ENCODE assay signal across 21 mouse cellular contexts in the genomic region with DNA sequence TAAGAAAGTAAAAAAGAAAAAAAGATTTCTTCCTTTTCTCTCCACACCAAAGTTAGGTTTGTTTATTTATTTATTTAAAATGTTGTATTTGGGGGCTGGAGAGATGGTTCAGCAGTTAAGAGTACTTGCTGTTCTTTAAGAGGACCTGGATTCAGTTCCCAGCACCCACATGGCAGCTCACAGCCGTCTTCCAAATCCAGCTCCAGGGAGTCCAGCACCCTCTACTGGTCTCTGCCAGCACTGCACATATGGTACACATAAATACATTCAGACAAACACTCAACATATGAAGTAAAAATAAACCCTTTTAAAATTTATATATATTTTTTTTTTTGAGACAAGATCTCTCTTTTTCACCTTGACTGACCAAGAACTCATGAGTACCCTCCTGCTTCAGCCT. TPM values are rescaled to one million over a fixed set of nuclear protein-coding genes. Genes with fewer than 3 reads are reported as not detected.
DNase-seq lines count a peak whose midpoint lies in the region; ATAC-seq and TF ChIP-seq lines count a peak whose summit lies in the region.
"Had no signal": no experiment of that assay in that cellular context is flagged by ENCODE, and none has a peak within 500 bp of the region (broad histone marks: within the 10 kb centered on the region; RNA-seq: fewer than 3 reads in every experiment).

No protein-coding gene starts in this region.

- ATAC-seq in intestine, postnatal 0 days = no peak
- ATAC-seq in intestine, embryonic 16.5 days = no peak
- no peak for ATAC-seq in midbrain, postnatal 0 days (ENCODE audit: low FRiP score)
- no peak for ATAC-seq in midbrain, embryonic 11.5 days (ENCODE audit: low FRiP score)
- ATAC-seq: forebrain, embryonic 16.5 days; inflammation-experienced regulatory T-cells, adult 6 months; midbrain, embryonic 16.5 days had no signal

- peak; percentile 8; the same call in 1 of the 2 replicates for TF ChIP-seq RAD21 in MEL (IDR thresholded peaks at IDR 0.05; ENCODE audit: low read depth, low read length)

- no peak for TF ChIP-seq EP300 in MEL (IDR thresholded peaks at IDR 0.05; ENCODE audit: low read depth in 1 of 2, low read length in 2 of 2)

- TF ChIP-seq CTCF in intestine, postnatal 0 days (IDR thresholded peaks at IDR 0.05; ENCODE audit: low read depth) = peak; percentile 44
- TF ChIP-seq CTCF in midbrain, postnatal 0 days (IDR thresholded peaks at IDR 0.05) = peak; percentile 31
- peak; percentile 33 to 47 (median 42) for TF ChIP-seq CTCF in MEL (IDR thresholded peaks at IDR 0.05 in 2 of 3, conservative IDR thresholded peaks at IDR 0.05 in 1 of 3; ENCODE audit: control insufficient read depth in 1 of 3, insufficient read depth in 1 of 3, low read depth in 2 of 3, low read length in 3 of 3, poor library complexity in 1 of 3, severe bottlenecking in 1 of 3)

- no peak overlapping the region for H3K27ac ChIP-seq in intestine, postnatal 0 days (ENCODE audit: low read depth, low read length)
- no peak overlapping the region for H3K27ac ChIP-seq in intestine, embryonic 16.5 days (ENCODE audit: low read length)
- no peak overlapping the region for H3K27ac ChIP-seq in midbrain, postnatal 0 days (ENCODE audit: low read depth, low read length)
- H3K27ac ChIP-seq in midbrain, embryonic 11.5 days (ENCODE audit: low read depth, low read length) = no peak overlapping the region
- no peak overlapping the region for H3K27ac ChIP-seq in MEL (ENCODE audit: control insufficient read depth, low read depth, low read length)
- H3K27ac ChIP-seq: limb, embryonic 12.5 days; neural tube, embryonic 12.5 days had no signal

- peaks cover 30% of the 10 kb centered on the region for H3K36me3 ChIP-seq in intestine, postnatal 0 days (ENCODE audit: control insufficient read depth, insufficient read depth)
- peaks cover 5% of the 10 kb centered on the region; the same call in 1 of the 2 replicates for H3K36me3 ChIP-seq in intestine, embryonic 16.5 days (ENCODE audit: control insufficient read depth, insufficient read depth, low read length)
- peaks cover 40% of the 10 kb centered on the region for H3K36me3 ChIP-seq in midbrain, postnatal 0 days (ENCODE audit: insufficient read depth, low read length)
- H3K36me3 ChIP-seq in midbrain, embryonic 11.5 days (ENCODE audit: control insufficient read depth, insufficient read depth, low read length) = peaks cover 7% of the 10 kb centered on the region
- peaks cover 0 to 5% of the 10 kb centered on the region in 2 experiments; a peak in 2 of 4 replicates for H3K36me3 ChIP-seq in MEL (ENCODE audit: control insufficient read depth in 1 of 2, insufficient read depth in 2 of 2, low read length in 2 of 2)

- no peak for TF ChIP-seq POLR2A in MEL (IDR thresholded peaks at IDR 0.05; ENCODE audit: control insufficient read depth in 1 of 2, insufficient read depth in 1 of 2, low read depth in 1 of 2, low read length in 2 of 2, poor library complexity in 1 of 2)

- H3K79me2 ChIP-seq in MEL (ENCODE audit: control insufficient read depth, insufficient read depth, low read length, poor library complexity) = no peaks in the 10 kb centered on the region

- WGBS in intestine, postnatal 0 days = 94% methylated on average over 1 of the region's 1 CpGs
- WGBS in intestine, embryonic 16.5 days = 89% methylated on average over 1 of the region's 1 CpGs
- WGBS in midbrain, postnatal 0 days = 96% methylated on average over 1 of the region's 1 CpGs
- 98% methylated on average over 1 of the region's 1 CpGs for WGBS in midbrain, embryonic 11.5 days

- H3K4me2 ChIP-seq in intestine, postnatal 0 days (replicated peaks; ENCODE audit: low read depth) = no peak overlapping the region
- H3K4me2 ChIP-seq in intestine, embryonic 16.5 days (ENCODE audit: low read depth, low read length) = no peak overlapping the region
- H3K4me2 ChIP-seq in midbrain, postnatal 0 days (ENCODE audit: low read depth, low read length, poor library complexity, severe bottlenecking) = no peak overlapping the region
- no peak overlapping the region for H3K4me2 ChIP-seq in midbrain, embryonic 11.5 days
- H3K4me2 ChIP-seq: limb, embryonic 12.5 days; neural tube, embryonic 12.5 days had no signal

- no peaks in the 10 kb centered on the region for H3K4me1 ChIP-seq in intestine, postnatal 0 days (replicated peaks; ENCODE audit: control insufficient read depth, insufficient read depth, low read length)
- H3K4me1 ChIP-seq in intestine, embryonic 16.5 days (ENCODE audit: control insufficient read depth, insufficient read depth, low read length) = no peaks in the 10 kb centered on the region
- H3K4me1 ChIP-seq in midbrain, postnatal 0 days (ENCODE audit: insufficient read depth, low read length) = no peaks in the 10 kb centered on the region
- no peaks in the 10 kb centered on the region for H3K4me1 ChIP-seq in midbrain, embryonic 11.5 days (ENCODE audit: control insufficient read depth, insufficient read depth, low read length)
- peaks cover 0 to 7% of the 10 kb centered on the region in 2 experiments; a peak in 2 of 4 replicates for H3K4me1 ChIP-seq in MEL (ENCODE audit: control insufficient read depth in 1 of 2, insufficient read depth in 2 of 2, low read length in 2 of 2)
- H3K4me1 ChIP-seq: limb, embryonic 12.5 days; neural tube, embryonic 12.5 days had no signal

- DNase-seq in midbrain, postnatal 0 days (ENCODE audit: low spot score) = no peak
- no peak for DNase-seq in midbrain, embryonic 11.5 days (ENCODE audit: low spot score, missing footprints)
- DNase-seq in MEL (ENCODE audit: low read depth, low spot score) = peak; percentile 40
- peak; percentile 57 for DNase-seq in naive thymus-derived CD4-positive, alpha-beta T cell, adult 2 months (ENCODE audit: low read depth)
- DNase-seq in adrenal gland, postnatal 4 days (ENCODE audit: low spot score in 2 of 2) = no peak
- no peak for DNase-seq in layer of hippocampus, adult 9-11 months
- DNase-seq: adrenal gland, postnatal 14 days; cerebellum, postnatal 25 days; heart, postnatal 14 days; kidney, postnatal 14 days; lung, adult 18-20 months; right cerebral cortex, postnatal 14 days had no signal

- no peaks in the 10 kb centered on the region for H3K27me3 ChIP-seq in intestine, postnatal 0 days (replicated peaks; ENCODE audit: control insufficient read depth, insufficient read depth, low read length)
- H3K27me3 ChIP-seq in intestine, embryonic 16.5 days (replicated peaks; ENCODE audit: control insufficient read depth, insufficient read depth, low read length) = no peaks in the 10 kb centered on the region
- no peaks in the 10 kb centered on the region for H3K27me3 ChIP-seq in midbrain, postnatal 0 days (ENCODE audit: insufficient read depth, low read length)
- no peaks in the 10 kb centered on the region for H3K27me3 ChIP-seq in midbrain, embryonic 11.5 days (ENCODE audit: control insufficient read depth, insufficient read depth, low read length)
- no peaks in the 10 kb centered on the region for H3K27me3 ChIP-seq in MEL (ENCODE audit: control insufficient read depth in 1 of 2, insufficient read depth in 2 of 2, low read length in 2 of 2)
- H3K27me3 ChIP-seq: CH12.LX; limb, embryonic 12.5 days; neural tube, embryonic 12.5 days had no signal

- H3K9ac ChIP-seq in intestine, postnatal 0 days (ENCODE audit: low read depth, low read length) = no peak overlapping the region
- H3K9ac ChIP-seq in intestine, embryonic 16.5 days (ENCODE audit: low read depth, low read length) = no peak overlapping the region
- H3K9ac ChIP-seq in midbrain, postnatal 0 days (replicated peaks; ENCODE audit: low read length, poor library complexity, severe bottlenecking) = no peak overlapping the region
- H3K9ac ChIP-seq in midbrain, embryonic 11.5 days (ENCODE audit: low read length) = no peak overlapping the region
- no peak overlapping the region for H3K9ac ChIP-seq in MEL (ENCODE audit: control insufficient read depth, low read depth, low read length, poor library complexity, severe bottlenecking)
- H3K9ac ChIP-seq: limb, embryonic 12.5 days; neural tube, embryonic 12.5 days had no signal

- no peak overlapping the region for H3K4me3 ChIP-seq in intestine, postnatal 0 days (ENCODE audit: low read depth, low read length)
- no peak overlapping the region for H3K4me3 ChIP-seq in intestine, embryonic 16.5 days (ENCODE audit: low read length)
- H3K4me3 ChIP-seq in midbrain, postnatal 0 days (ENCODE audit: low read depth, low read length) = no peak overlapping the region
- H3K4me3 ChIP-seq in midbrain, embryonic 11.5 days (ENCODE audit: low read depth, low read length) = no peak overlapping the region
- no peak overlapping the region for H3K4me3 ChIP-seq in MEL (ENCODE audit: control insufficient read depth in 1 of 2, insufficient read depth in 1 of 2, low read depth in 2 of 2, low read length in 2 of 2)
- H3K4me3 ChIP-seq: erythroblast, embryonic 14.5 days; limb, embryonic 12.5 days; neural tube, embryonic 12.5 days had no signal

- no peaks in the 10 kb centered on the region for H3K9me3 ChIP-seq in intestine, postnatal 0 days (ENCODE audit: control insufficient read depth)
- no peaks in the 10 kb centered on the region for H3K9me3 ChIP-seq in intestine, embryonic 16.5 days (ENCODE audit: control insufficient read depth, low read length)
- H3K9me3 ChIP-seq in midbrain, postnatal 0 days (ENCODE audit: low read length) = no peaks in the 10 kb centered on the region
- no peaks in the 10 kb centered on the region for H3K9me3 ChIP-seq in midbrain, embryonic 11.5 days (ENCODE audit: control insufficient read depth, low read length)
- no peaks in the 10 kb centered on the region for H3K9me3 ChIP-seq in MEL (replicated peaks; ENCODE audit: insufficient read depth, low read length)
- H3K9me3 ChIP-seq: neural tube, embryonic 12.5 days had no signal

RNA-seq across cellular contexts. Expression of a gene that starts 6.1 kb away (rescaled TPM):
- 22.3 and 23.0 TPM in 2 replicates for polyA plus RNA-seq in intestine, postnatal 0 days (2015; fragmentation: Nextera tagmentation; extraction: Ambion mirVana)
- 26.1 and 29.3 TPM in 2 replicates for polyA plus RNA-seq in intestine, embryonic 16.5 days (2015; fragmentation: Nextera tagmentation; extraction: Ambion mirVana)
- 29.9 and 34.7 TPM in 2 replicates for total RNA-seq in midbrain, postnatal 0 days (2014; rRNA removed)
- polyA plus RNA-seq in midbrain, postnatal 0 days (2015; fragmentation: Nextera tagmentation; extraction: Ambion mirVana) = 54.3 and 57.3 TPM in 2 replicates
- polyA plus RNA-seq in midbrain, embryonic 11.5 days (2014; fragmentation: Nextera tagmentation; extraction: Ambion mirVana) = 51.7 and 56.5 TPM in 2 replicates
- 7.1 and 7.3 TPM in 2 replicates for total RNA-seq in MEL (2012; rRNA removed)
- 1 to 10 TPM in 1 of 2 experiments, not detected in 1; 8.7 TPM for polyA plus RNA-seq in MEL (2012; ENCODE audit: insufficient read depth in 1 of 2, insufficient read length in 2 of 2, low read depth in 1 of 2, low replicate concordance in 2 of 2, missing spikeins in 1 of 2)
- 10 to 100 TPM; 14.5 to 16.2 TPM for total RNA-seq in adrenal gland, postnatal 4 days (2021)

RNA-seq across cellular contexts. Expression of a gene that starts 6.2 kb away (rescaled TPM):
- 68.1 and 71.6 TPM in 2 replicates for polyA plus RNA-seq in intestine, postnatal 0 days (2015; fragmentation: Nextera tagmentation; extraction: Ambion mirVana)
- polyA plus RNA-seq in intestine, embryonic 16.5 days (2015; fragmentation: Nextera tagmentation; extraction: Ambion mirVana) = 108 and 109 TPM in 2 replicates
- 38.8 and 53.2 TPM in 2 replicates for total RNA-seq in midbrain, postnatal 0 days (2014; rRNA removed)
- polyA plus RNA-seq in midbrain, postnatal 0 days (2015; fragmentation: Nextera tagmentation; extraction: Ambion mirVana) = 90.4 and 91.3 TPM in 2 replicates
- 150 and 153 TPM in 2 replicates for polyA plus RNA-seq in midbrain, embryonic 11.5 days (2014; fragmentation: Nextera tagmentation; extraction: Ambion mirVana)
- total RNA-seq in MEL (2012; rRNA removed) = 22.3 and 24.0 TPM in 2 replicates
- polyA plus RNA-seq in MEL (2012; ENCODE audit: insufficient read depth in 1 of 2, insufficient read length in 2 of 2, low read depth in 1 of 2, low replicate concordance in 2 of 2, missing spikeins in 1 of 2) = 10 to 100 TPM in 1 of 2 experiments, not detected in 1; 29.5 TPM
- 10 to 100 TPM; 39.0 to 39.2 TPM for total RNA-seq in adrenal gland, postnatal 4 days (2021)

RNA-seq across cellular contexts. Expression of a gene that starts 26.6 kb away (rescaled TPM):
- polyA plus RNA-seq in intestine, postnatal 0 days (2015; fragmentation: Nextera tagmentation; extraction: Ambion mirVana) = 23.4 and 25.6 TPM in 2 replicates
- 34.5 and 34.6 TPM in 2 replicates for polyA plus RNA-seq in intestine, embryonic 16.5 days (2015; fragmentation: Nextera tagmentation; extraction: Ambion mirVana)
- total RNA-seq in midbrain, postnatal 0 days (2014; rRNA removed) = 35.3 and 37.1 TPM in 2 replicates
- polyA plus RNA-seq in midbrain, postnatal 0 days (2015; fragmentation: Nextera tagmentation; extraction: Ambion mirVana) = 23.0 and 26.0 TPM in 2 replicates
- 49.6 and 59.6 TPM in 2 replicates for polyA plus RNA-seq in midbrain, embryonic 11.5 days (2014; fragmentation: Nextera tagmentation; extraction: Ambion mirVana)
- 23.0 and 23.4 TPM in 2 replicates for total RNA-seq in MEL (2012; rRNA removed)
- polyA plus RNA-seq in MEL (2012; ENCODE audit: insufficient read depth in 1 of 2, insufficient read length in 2 of 2, low read depth in 1 of 2, low replicate concordance in 2 of 2, missing spikeins in 1 of 2) = 10 to 100 TPM; 34.1 to 67.2 TPM
- total RNA-seq in adrenal gland, postnatal 4 days (2021) = 10 to 100 TPM; 54.8 to 57.8 TPM

RNA-seq across cellular contexts. Expression of a gene that starts 59.7 kb away (rescaled TPM):
- 4.7 and 4.8 TPM in 2 replicates for polyA plus RNA-seq in intestine, postnatal 0 days (2015; fragmentation: Nextera tagmentation; extraction: Ambion mirVana)
- polyA plus RNA-seq in intestine, embryonic 16.5 days (2015; fragmentation: Nextera tagmentation; extraction: Ambion mirVana) = 13.1 and 13.3 TPM in 2 replicates
- 9.9 and 11.3 TPM in 2 replicates for total RNA-seq in midbrain, postnatal 0 days (2014; rRNA removed)
- 4.9 and 5.8 TPM in 2 replicates for polyA plus RNA-seq in midbrain, postnatal 0 days (2015; fragmentation: Nextera tagmentation; extraction: Ambion mirVana)
- 7.4 and 10.3 TPM in 2 replicates for polyA plus RNA-seq in midbrain, embryonic 11.5 days (2014; fragmentation: Nextera tagmentation; extraction: Ambion mirVana)
- total RNA-seq in MEL (2012; rRNA removed) = 56.1 and 59.8 TPM in 2 replicates
- 10 to 100 TPM in 1 of 2 experiments, not detected in 1; 55.9 TPM for polyA plus RNA-seq in MEL (2012; ENCODE audit: insufficient read depth in 1 of 2, insufficient read length in 2 of 2, low read depth in 1 of 2, low replicate concordance in 2 of 2, missing spikeins in 1 of 2)
- 10 to 100 TPM; 12.3 to 13.7 TPM for total RNA-seq in adrenal gland, postnatal 4 days (2021)

Comparison
In these comparisons a context has a peak if more than half of its experiments do, and no peak if none do; other contexts are left out.
1. DNase-seq: peak in MEL (single experiment) and naive thymus-derived CD4-positive, alpha-beta T cell, adult 2 months (single experiment); none in midbrain, postnatal 0 days (single experiment), midbrain, embryonic 11.5 days (single experiment), adrenal gland, postnatal 4 days (0 of 2) and layer of hippocampus, adult 9-11 months (single experiment).
2. Peak in every context shown above with its lines, with median percentiles within 50 percentile points of each other: CTCF ChIP-seq.